Mouse (Mus musculus) intestine, postnatal 0 days (tissue): Measurements from ENCODE around the gene Crebl2. TPM values are rescaled to one million over a fixed set of nuclear protein-coding genes. Genes with fewer than 3 reads are reported as not detected.

Experiments used
- ATAC-seq: fragments of 200-750 bp; cut with Nextera tagmentation; 2 replicates; pipeline ENCODE4 v1.8.0; 2017; ENCODE audit warnings: mild to moderate bottlenecking, moderate TSS enrichment, moderate library complexity
- H3K27ac ChIP-seq: fragments of 300-500 bp; sonication (generic); 2 replicates; pipeline ENCODE4 v1.5.1; 2014; ENCODE audit warnings: mild to moderate bottlenecking, low read depth, low read length, moderate library complexity
- H3K27me3 ChIP-seq: fragments of 300-500 bp; sonication (generic); replicated peaks from 2 replicates; pipeline ENCODE4 v1.6.1; 2014; ENCODE audit warnings: low read length, mixed read lengths; ENCODE audit not compliant: control insufficient read depth, insufficient read depth
- H3K36me3 ChIP-seq: fragments of 300-500 bp; sonication (generic); 2 replicates; pipeline ENCODE4 v1.6.1; 2014; ENCODE audit warnings: mild to moderate bottlenecking, moderate library complexity; ENCODE audit not compliant: control insufficient read depth, insufficient read depth
- H3K4me1 ChIP-seq: fragments of 300-500 bp; sonication (generic); replicated peaks from 2 replicates; pipeline ENCODE4 v1.6.1; 2014; ENCODE audit warnings: antibody characterized with exemption, low read length, mixed read lengths; ENCODE audit not compliant: control insufficient read depth, insufficient read depth
- H3K4me2 ChIP-seq: fragments of 300-500 bp; sonication (generic); replicated peaks from 2 replicates; pipeline ENCODE4 v1.6.1; 2014; ENCODE audit warnings: low read depth, mild to moderate bottlenecking, moderate library complexity
- H3K4me3 ChIP-seq: fragments of 300-500 bp; sonication (generic); 2 replicates; pipeline ENCODE4 v1.5.1; 2014; ENCODE audit warnings: low read depth, low read length
- H3K9ac ChIP-seq: fragments of 300-500 bp; sonication (generic); 2 replicates; pipeline ENCODE4 v1.6.1; 2014; ENCODE audit warnings: mild to moderate bottlenecking, low read depth, low read length
- H3K9me3 ChIP-seq: fragments of 300-500 bp; sonication (generic); 2 replicates; pipeline ENCODE4 v1.6.1; 2016; ENCODE audit warnings: mixed run types; ENCODE audit not compliant: control insufficient read depth
- CTCF ChIP-seq: sonication (generic); IDR thresholded peaks from 2 replicates; pipeline ENCODE4 v1.5.1; 2016; ENCODE audit warnings: low read depth, mild to moderate bottlenecking, control low read depth, antibody characterized with exemption, moderate library complexity
- WGBS: fragments of 180-500 bp; shearing (Covaris S2); extraction: QIAGEN DNeasy Blood & Tissue Kit; methylation state at CpG from one replicate; pipeline ENCODE4 v1.1.7; 2014; 5-methylcytosine and 5-hydroxymethylcytosine counted together
- polyA plus RNA-seq: library from polyadenylated mRNA; unstranded; fragments of >200 nt; fragmentation: Nextera tagmentation; extraction: Ambion mirVana; gene quantifications from 2 replicates; pipeline ENCODE4 v1.2.1, GENCODE M21; 2015

The Crebl2 gene
- polyA plus RNA-seq, 1 experiment from 2014 or later: 4.9 TPM

- no peak overlapping the region for H3K4me2 ChIP-seq
- no peaks in the 10 kb centered on the region for H3K9me3 ChIP-seq
- H3K4me3 ChIP-seq: no peak overlapping the region
- no peaks in the 10 kb centered on the region for H3K27me3 ChIP-seq
- 81% methylated on average over 2 of the region's 2 CpGs for WGBS
- H3K27ac ChIP-seq: no peak overlapping the region
- H3K4me1 ChIP-seq: no peaks in the 10 kb centered on the region
- no peak for ATAC-seq
- H3K9ac ChIP-seq: no peak overlapping the region
- peaks cover 23% of the 10 kb centered on the region; the same call in 1 of the 2 replicates for H3K36me3 ChIP-seq
- TF ChIP-seq CTCF: no peak
These were observed 19.5 kb downstream of the Crebl2 start for GRCm38 (mm10) chr6:134849461-134849860.

DNA sequence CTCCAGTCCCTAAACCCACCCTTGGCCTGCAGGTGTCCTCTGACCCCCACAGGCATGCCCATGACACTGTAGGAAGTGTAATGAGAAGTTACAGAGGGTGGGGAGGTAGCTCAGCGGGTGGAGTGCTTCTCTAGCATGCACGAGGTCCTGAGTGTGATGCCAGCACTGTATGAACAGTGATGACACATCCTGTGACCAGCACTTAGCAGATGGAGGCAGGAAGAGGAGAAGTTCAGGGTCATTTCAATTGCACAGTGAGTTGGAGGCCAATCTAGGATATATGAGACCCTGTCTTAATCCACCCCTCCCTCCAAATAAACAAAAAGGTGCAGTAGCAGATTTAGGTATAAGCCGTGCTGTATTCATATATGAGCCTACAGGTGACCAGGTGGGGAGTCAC is 20.0 kb downstream of the Crebl2 start:
- no peak overlapping the region for H3K4me2 ChIP-seq
- 59% methylated on average over 3 of the region's 3 CpGs for WGBS
- H3K9me3 ChIP-seq: no peaks in the 10 kb centered on the region
- TF ChIP-seq CTCF: no peak
- H3K27ac ChIP-seq: no peak overlapping the region
- H3K4me3 ChIP-seq: no peak overlapping the region
- peaks cover 23% of the 10 kb centered on the region; the same call in 1 of the 2 replicates for H3K36me3 ChIP-seq
- no peak overlapping the region for H3K9ac ChIP-seq
- H3K27me3 ChIP-seq: no peaks in the 10 kb centered on the region
- no peaks in the 10 kb centered on the region for H3K4me1 ChIP-seq
- no peak for ATAC-seq

- WGBS: 77% methylated on average over 5 of the region's 5 CpGs
These were observed 24.8 kb downstream of the Crebl2 start for GRCm38 (mm10) chr6:134854782-134855181.

GRCm38 (mm10) chr6:134855926-134856325 is 26.0 kb downstream of the Crebl2 start:
- Histone ChIP-seq H3K4me1 (no peaks in the 10 kb centered on the region), H3K36me3 (peaks cover 23% of the 10 kb centered on the region), H3K4me2 (no peak overlapping the region), H3K4me3 (no peak overlapping the region), H3K9me3 (no peaks in the 10 kb centered on the region), H3K27ac (no peak overlapping the region), H3K27me3 (no peaks in the 10 kb centered on the region), H3K9ac (no peak overlapping the region)
- TF ChIP-seq CTCF: no peak
- no peak for ATAC-seq
- 91% methylated on average over 16 of the region's 16 CpGs for WGBS

More at GRCm38 (mm10) chr6:134854782-134855181, 24.8 kb downstream of the Crebl2 start:
- H3K36me3 ChIP-seq: peaks cover 34% of the 10 kb centered on the region
- TF ChIP-seq CTCF: no peak
- ATAC-seq: no peak
- H3K27me3 ChIP-seq: no peaks in the 10 kb centered on the region
- H3K9me3 ChIP-seq: no peaks in the 10 kb centered on the region
- no peak overlapping the region for H3K4me2 ChIP-seq
- H3K4me3 ChIP-seq: no peak overlapping the region
- no peak overlapping the region for H3K27ac ChIP-seq
- H3K9ac ChIP-seq: no peak overlapping the region
- no peaks in the 10 kb centered on the region for H3K4me1 ChIP-seq

DNA sequence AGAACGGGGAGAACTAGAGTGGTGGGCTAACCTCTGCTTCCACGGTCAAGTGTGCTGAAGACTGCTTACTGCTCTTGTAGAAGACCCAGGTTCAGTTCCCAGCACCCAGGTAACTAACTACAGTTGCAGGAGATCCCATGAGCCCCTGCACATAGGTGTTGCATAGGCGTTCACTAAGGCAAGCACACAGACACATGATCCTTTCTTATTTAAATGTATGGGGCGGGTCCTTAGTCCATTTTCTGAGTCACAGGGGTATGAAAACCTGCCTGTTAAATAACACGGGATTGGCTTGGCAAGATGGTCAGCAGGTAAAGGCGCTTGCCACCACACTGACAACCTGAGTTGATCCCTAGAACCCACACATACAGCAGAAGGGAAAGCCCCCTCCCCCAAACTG is 29.1 kb downstream of the Crebl2 start:
- peaks cover 19% of the 10 kb centered on the region for H3K36me3 ChIP-seq
- no peak overlapping the region for H3K9ac ChIP-seq
- no peak for ATAC-seq
- no peaks in the 10 kb centered on the region for H3K9me3 ChIP-seq
- H3K27ac ChIP-seq: no peak overlapping the region
- no peak for TF ChIP-seq CTCF
- 94% methylated on average over 6 of the region's 6 CpGs for WGBS
- H3K27me3 ChIP-seq: no peaks in the 10 kb centered on the region
- no peaks in the 10 kb centered on the region for H3K4me1 ChIP-seq
- H3K4me3 ChIP-seq: no peak overlapping the region
- H3K4me2 ChIP-seq: no peak overlapping the region

DNA sequence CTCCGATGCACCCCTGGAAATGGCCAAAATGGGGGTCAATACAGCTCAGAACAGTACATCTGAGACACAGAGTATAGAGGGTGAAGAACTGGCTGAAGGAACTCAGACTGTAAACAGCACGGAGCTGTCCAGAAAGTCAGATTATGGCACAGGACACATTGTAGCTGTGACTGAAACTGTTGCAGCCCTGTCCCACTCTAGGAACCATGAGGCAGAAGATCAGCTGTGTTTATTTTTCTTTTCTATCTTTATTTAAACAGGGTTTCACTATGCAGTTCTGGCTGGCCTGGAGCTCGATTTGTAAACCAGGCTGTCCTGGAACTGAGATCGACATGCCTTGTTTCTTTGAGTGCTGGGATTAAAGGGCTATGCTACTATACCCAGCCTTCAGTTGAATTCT is 30.3 kb downstream of the Crebl2 start:
- H3K4me1 ChIP-seq: no peaks in the 10 kb centered on the region
- no peak overlapping the region for H3K4me2 ChIP-seq
- H3K27me3 ChIP-seq: no peaks in the 10 kb centered on the region
- no peak for ATAC-seq
- no peak overlapping the region for H3K27ac ChIP-seq
- H3K36me3 ChIP-seq: peaks cover 19% of the 10 kb centered on the region
- H3K4me3 ChIP-seq: no peak overlapping the region
- no peaks in the 10 kb centered on the region for H3K9me3 ChIP-seq
- TF ChIP-seq CTCF: no peak
- H3K9ac ChIP-seq: no peak overlapping the region
- 42% methylated on average over 4 of the region's 4 CpGs for WGBS

DNA sequence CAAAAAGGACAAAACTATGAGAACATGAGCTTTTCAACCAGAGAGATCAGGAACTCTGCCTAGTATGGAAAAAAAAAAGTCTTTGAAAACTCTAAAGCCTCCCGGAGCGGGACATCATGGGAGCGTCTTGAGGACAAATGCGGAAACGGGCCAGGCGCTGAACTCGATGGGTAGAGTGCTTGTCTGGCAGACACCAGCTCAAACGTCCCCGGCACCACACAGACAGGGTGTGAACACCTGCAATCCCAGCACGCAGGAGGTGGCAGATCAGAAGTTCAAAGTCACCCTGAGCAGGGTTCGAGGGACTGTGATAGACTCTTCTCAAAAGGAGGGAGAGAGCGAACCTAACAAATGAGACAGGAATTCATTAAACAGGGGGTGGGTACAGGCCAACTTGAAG is 31.4 kb downstream of the Crebl2 start:
- H3K4me1 ChIP-seq: no peaks in the 10 kb centered on the region
- no peak for ATAC-seq
- WGBS: 91% methylated on average over 12 of the region's 12 CpGs
- no peak overlapping the region for H3K4me3 ChIP-seq
- H3K27me3 ChIP-seq: no peaks in the 10 kb centered on the region
- peaks cover 12% of the 10 kb centered on the region for H3K36me3 ChIP-seq
- no peak for TF ChIP-seq CTCF
- H3K27ac ChIP-seq: no peak overlapping the region
- H3K9ac ChIP-seq: no peak overlapping the region
- H3K9me3 ChIP-seq: no peaks in the 10 kb centered on the region
- H3K4me2 ChIP-seq: no peak overlapping the region
